Mouse (Mus musculus): ENCODE results near the gene Baiap3. TPM values are rescaled to one million over a fixed set of nuclear protein-coding genes. Genes with fewer than 3 reads are reported as not detected.

The Baiap3 gene
- polyA plus RNA-seq, 1 experiment from 2014 or later, result 0.54 TPM

- Histone ChIP-seq H3K27me3 (ENCODE audit: insufficient read depth, low read length) (no peaks in the 10 kb centered on the region), H3K4me1 (ENCODE audit: insufficient read depth) (peaks cover 30% of the 10 kb centered on the region), H3K27ac (ENCODE audit: low read depth) (no peak overlapping the region), H3K9me3 (ENCODE audit: low read length) (no peaks in the 10 kb centered on the region), H3K4me2 (ENCODE audit: low read depth, low read length) (no peak overlapping the region), H3K9ac (replicated peaks) (no peak overlapping the region), H3K36me3 (replicated peaks; ENCODE audit: insufficient read depth, low read length) (peaks cover 25% of the 10 kb centered on the region), H3K4me3 (ENCODE audit: low read depth, low read length) (no peak overlapping the region)
- no peak for ATAC-seq
- TF ChIP-seq CTCF (IDR thresholded peaks at IDR 0.05; ENCODE audit: low read depth) (no peak), EP300 (IDR thresholded peaks at IDR 0.05; ENCODE audit: low read depth) (no peak)
- WGBS (ENCODE audit: insufficient replicate concordance), result 80% methylated on average over 15 of the region's 15 CpGs
- DNase-seq, result no peak
Observed at GRCm38 (mm10) chr17:25219492-25220295, 36.5 kb downstream of the Baiap3 start.

GRCm38 (mm10) chr17:25218967-25219366 lies 37.2 kb downstream of the Baiap3 start:
- no peaks in the 10 kb centered on the region for H3K27me3 ChIP-seq (ENCODE audit: insufficient read depth, low read length)
- TF ChIP-seq CTCF (IDR thresholded peaks at IDR 0.05; ENCODE audit: low read depth) (no peak), EP300 (IDR thresholded peaks at IDR 0.05; ENCODE audit: low read depth) (no peak)
- H3K9me3 ChIP-seq (ENCODE audit: low read length), result no peaks in the 10 kb centered on the region
- H3K36me3 ChIP-seq (replicated peaks; ENCODE audit: insufficient read depth, low read length), result peaks cover 33% of the 10 kb centered on the region
- DNase-seq, result no peak
- 84% methylated on average over 9 of the region's 9 CpGs for WGBS (ENCODE audit: insufficient replicate concordance)
- no peak overlapping the region for H3K9ac ChIP-seq (replicated peaks)
- no peak overlapping the region for H3K4me2 ChIP-seq (ENCODE audit: low read depth, low read length)
- no peak overlapping the region for H3K27ac ChIP-seq (ENCODE audit: low read depth)
- no peak overlapping the region for H3K4me3 ChIP-seq (ENCODE audit: low read depth, low read length)
- ATAC-seq, result no peak
- H3K4me1 ChIP-seq (ENCODE audit: insufficient read depth), result peaks cover 25% of the 10 kb centered on the region

GRCm38 (mm10) chr17:25215431-25215830 lies 40.7 kb downstream of the Baiap3 start:
- WGBS (ENCODE audit: insufficient replicate concordance), result 91% methylated on average over 3 of the region's 3 CpGs
- TF ChIP-seq EP300 (IDR thresholded peaks at IDR 0.05; ENCODE audit: low read depth) (no peak), CTCF (IDR thresholded peaks at IDR 0.05; ENCODE audit: low read depth) (no peak)
- H3K4me2 ChIP-seq (ENCODE audit: low read depth, low read length), result no peak overlapping the region
- peaks cover 51% of the 10 kb centered on the region for H3K36me3 ChIP-seq (replicated peaks; ENCODE audit: insufficient read depth, low read length)
- no peaks in the 10 kb centered on the region for H3K4me1 ChIP-seq (ENCODE audit: insufficient read depth)
- H3K4me3 ChIP-seq (ENCODE audit: low read depth, low read length), result no peak overlapping the region
- H3K9me3 ChIP-seq (ENCODE audit: low read length), result no peaks in the 10 kb centered on the region
- H3K9ac ChIP-seq (replicated peaks), result no peak overlapping the region
- DNase-seq (no peak), ATAC-seq (no peak)
- no peak overlapping the region for H3K27ac ChIP-seq (ENCODE audit: low read depth)
- no peaks in the 10 kb centered on the region for H3K27me3 ChIP-seq (ENCODE audit: insufficient read depth, low read length)

DNA sequence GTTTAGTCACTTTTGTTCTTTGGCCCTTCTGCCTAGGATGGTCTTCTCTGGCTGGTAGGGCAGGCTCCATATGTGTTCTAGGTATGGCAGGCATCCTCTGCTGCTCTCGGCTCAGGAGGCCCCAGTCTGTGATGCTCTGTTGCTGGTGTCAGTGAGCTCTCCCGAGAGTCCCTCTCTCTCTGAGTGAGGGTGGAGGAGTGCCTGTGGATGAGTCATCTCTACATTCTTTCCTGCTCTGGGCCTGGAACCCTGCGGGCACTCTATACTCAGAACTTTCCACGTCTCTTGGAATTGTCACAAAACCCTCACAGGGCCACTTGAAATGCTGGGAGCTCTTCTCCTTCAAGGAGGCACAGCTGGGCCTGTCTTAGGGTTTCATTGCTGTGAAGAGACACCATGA lies 44.5 kb downstream of the Baiap3 start:
- Histone ChIP-seq H3K27ac (ENCODE audit: low read depth) (no peak overlapping the region), H3K9me3 (ENCODE audit: low read length) (no peaks in the 10 kb centered on the region), H3K4me1 (ENCODE audit: insufficient read depth) (no peaks in the 10 kb centered on the region), H3K36me3 (replicated peaks; ENCODE audit: insufficient read depth, low read length) (peaks cover 66% of the 10 kb centered on the region), H3K9ac (replicated peaks) (no peak overlapping the region), H3K27me3 (ENCODE audit: insufficient read depth, low read length) (no peaks in the 10 kb centered on the region), H3K4me3 (ENCODE audit: low read depth, low read length) (no peak overlapping the region), H3K4me2 (ENCODE audit: low read depth, low read length) (no peak overlapping the region)
- TF ChIP-seq CTCF (IDR thresholded peaks at IDR 0.05; ENCODE audit: low read depth), result no peak
- no peak for TF ChIP-seq EP300 (IDR thresholded peaks at IDR 0.05; ENCODE audit: low read depth)
- DNase-seq (no peak), ATAC-seq (no peak)
- 75% methylated on average over 4 of the region's 4 CpGs for WGBS (ENCODE audit: insufficient replicate concordance)

DNA sequence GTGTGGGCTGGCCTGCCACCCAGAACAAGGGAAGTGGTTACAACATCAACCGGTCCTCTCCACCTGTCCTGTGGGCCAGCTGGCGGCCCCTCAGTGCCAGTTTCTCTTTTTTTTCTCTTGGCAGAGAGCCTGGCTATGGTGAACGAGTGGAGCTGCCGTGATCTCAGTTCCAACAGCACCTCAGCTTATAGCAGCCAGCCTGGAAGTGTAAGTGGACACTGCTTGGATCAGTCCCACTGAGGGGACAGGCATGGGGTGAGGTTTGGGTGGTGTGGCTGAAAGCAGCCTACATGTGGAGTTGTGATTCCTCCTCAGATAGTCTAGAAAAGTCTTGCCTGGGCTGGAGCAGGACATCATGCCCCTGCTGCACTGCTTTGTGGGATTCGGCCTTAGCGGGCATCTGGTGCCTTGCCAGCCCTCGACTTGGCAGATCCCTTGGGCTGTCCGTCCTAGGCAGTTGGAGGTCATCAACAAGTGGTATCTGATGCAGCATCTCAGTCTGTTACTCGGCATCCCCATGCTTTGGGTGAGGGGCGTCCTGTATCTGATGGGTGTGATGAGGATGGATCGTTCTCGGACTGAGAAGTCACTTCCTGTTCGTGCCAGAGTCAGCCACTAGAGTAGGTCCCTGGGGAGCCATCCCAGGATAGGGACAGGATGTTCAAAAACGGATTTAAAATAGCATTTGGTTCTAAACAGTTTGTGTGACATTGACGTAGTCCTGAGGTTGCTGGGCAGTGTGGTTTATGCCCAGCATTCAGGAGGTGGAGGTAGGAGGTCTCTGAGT lies 45.3 kb downstream of the Baiap3 start:
- no peak overlapping the region for H3K4me3 ChIP-seq (ENCODE audit: low read depth, low read length)
- H3K4me2 ChIP-seq (ENCODE audit: low read depth, low read length), result no peak overlapping the region
- H3K27me3 ChIP-seq (ENCODE audit: insufficient read depth, low read length), result no peaks in the 10 kb centered on the region
- no peak overlapping the region for H3K9ac ChIP-seq (replicated peaks)
- H3K36me3 ChIP-seq (replicated peaks; ENCODE audit: insufficient read depth, low read length), result peaks cover 64% of the 10 kb centered on the region
- no peaks in the 10 kb centered on the region for H3K9me3 ChIP-seq (ENCODE audit: low read length)
- no peaks in the 10 kb centered on the region for H3K4me1 ChIP-seq (ENCODE audit: insufficient read depth)
- no peak for ATAC-seq
- no peak for DNase-seq
- no peak for TF ChIP-seq EP300 (IDR thresholded peaks at IDR 0.05; ENCODE audit: low read depth)
- no peak for TF ChIP-seq CTCF (IDR thresholded peaks at IDR 0.05; ENCODE audit: low read depth)
- no peak overlapping the region for H3K27ac ChIP-seq (ENCODE audit: low read depth)
- WGBS (ENCODE audit: insufficient replicate concordance), result 67% methylated on average over 15 of the region's 15 CpGs

DNA sequence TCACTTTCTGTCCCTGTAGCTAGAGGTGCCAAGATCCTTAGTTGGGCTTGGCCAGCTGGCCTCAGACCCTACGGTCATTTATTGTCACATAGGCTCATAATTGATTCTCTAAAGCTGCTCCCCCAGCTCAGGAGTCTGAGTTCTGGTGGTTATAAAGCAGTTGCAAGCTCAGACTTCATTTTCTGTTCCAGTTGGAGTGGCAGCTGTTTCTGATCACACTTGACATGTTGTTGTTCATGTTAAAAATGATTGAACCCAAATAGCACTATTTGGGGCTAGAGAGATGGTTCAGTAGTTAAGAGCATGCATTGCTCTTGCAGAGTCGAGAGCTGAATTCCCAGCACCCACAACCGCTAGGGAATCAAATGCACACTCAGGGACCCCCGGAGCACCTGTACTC lies 46.2 kb downstream of the Baiap3 start:
- H3K9me3 ChIP-seq (ENCODE audit: low read length), result no peaks in the 10 kb centered on the region
- no peak overlapping the region for H3K27ac ChIP-seq (ENCODE audit: low read depth)
- WGBS (ENCODE audit: insufficient replicate concordance), result 85% methylated on average over 4 of the region's 4 CpGs
- H3K4me2 ChIP-seq (ENCODE audit: low read depth, low read length), result no peak overlapping the region
- no peaks in the 10 kb centered on the region for H3K4me1 ChIP-seq (ENCODE audit: insufficient read depth)
- DNase-seq, result no peak
- no peak for ATAC-seq
- H3K4me3 ChIP-seq (ENCODE audit: low read depth, low read length), result no peak overlapping the region
- no peaks in the 10 kb centered on the region for H3K27me3 ChIP-seq (ENCODE audit: insufficient read depth, low read length)
- H3K9ac ChIP-seq (replicated peaks), result no peak overlapping the region
- TF ChIP-seq EP300 (IDR thresholded peaks at IDR 0.05; ENCODE audit: low read depth), result no peak
- no peak for TF ChIP-seq CTCF (IDR thresholded peaks at IDR 0.05; ENCODE audit: low read depth)
- peaks cover 64% of the 10 kb centered on the region for H3K36me3 ChIP-seq (replicated peaks; ENCODE audit: insufficient read depth, low read length)
